Mouse (Mus musculus): ENCODE results near the gene Ptpdc1. TPM values are rescaled to one million over a fixed set of nuclear protein-coding genes. Genes with fewer than 3 reads are reported as not detected.

The Ptpdc1 gene
- total and polyA plus RNA-seq, 3 experiments: not detected

DNA sequence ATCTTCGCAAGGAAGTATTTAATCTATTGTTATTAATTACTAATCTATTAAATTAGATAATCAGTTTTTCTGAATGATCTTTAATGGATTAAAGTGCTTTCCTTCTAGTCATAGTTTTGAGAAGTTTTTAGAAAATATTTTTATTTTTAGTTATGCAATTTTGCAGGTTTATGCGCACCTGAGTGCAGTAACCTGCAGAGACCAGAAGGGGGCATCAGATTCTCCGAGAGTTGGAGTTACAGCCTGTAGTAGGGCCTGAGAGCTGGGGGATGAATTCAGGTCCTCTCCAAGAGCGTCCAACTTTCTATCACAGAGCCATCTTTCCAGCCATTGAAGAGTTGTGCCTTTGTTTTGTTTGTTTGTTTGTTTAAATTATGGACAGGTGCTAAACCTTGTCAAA is 21.2 kb upstream of the Ptpdc1 start:
- in situ Hi-C loops (cut with MboI; ENCODE audit: low pct_ligation_motif_present, low pct_unique_long_range_greater_than_20kb, low sequenced_read_pairs): no loop called here

DNA sequence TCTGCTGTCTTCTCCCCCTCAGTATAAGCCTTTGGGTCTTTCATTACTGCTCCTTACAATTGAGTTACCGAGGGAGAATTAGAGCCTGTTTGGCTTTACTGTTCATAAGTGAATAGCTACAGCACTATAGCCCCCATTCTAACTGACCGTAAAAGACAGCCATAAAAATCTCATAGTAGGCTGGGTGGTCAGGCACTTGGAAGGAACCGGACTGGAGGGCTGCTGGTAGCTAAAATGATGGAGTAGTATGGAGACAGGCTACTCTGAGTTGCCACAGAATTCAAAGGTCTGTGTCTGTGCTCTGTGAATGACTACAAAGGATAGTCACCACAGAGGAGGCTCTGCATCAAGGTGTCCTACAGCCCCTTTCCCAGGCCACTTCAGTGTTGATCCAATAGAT is 18.5 kb upstream of the Ptpdc1 start:
- H3K79me2 ChIP-seq (replicated peaks; ENCODE audit: control insufficient read depth, extremely low read depth, insufficient read depth, poor library complexity, severe bottlenecking): no peaks in the 10 kb centered on the region
- H3K4me2 ChIP-seq (ENCODE audit: insufficient read depth, low read depth, poor library complexity, severe bottlenecking): no peak overlapping the region
- DNase-seq (ENCODE audit: extremely low read depth): no peak
- peaks cover 0 to 5% of the 10 kb centered on the region in 2 experiments; a peak in 1 of 4 replicates for H3K4me1 ChIP-seq (ENCODE audit: control insufficient read depth in 1 of 2, insufficient read depth in 2 of 2)
- TF ChIP-seq CHD1 (IDR thresholded peaks at IDR 0.05; ENCODE audit: low read depth, low read length): no peak
- TF ChIP-seq ZMIZ1 (IDR thresholded peaks at IDR 0.05; ENCODE audit: low read depth, low read length): no peak
- no peak for TF ChIP-seq KAT2A (IDR thresholded peaks at IDR 0.05; ENCODE audit: insufficient replicate concordance, low read length)
- TF ChIP-seq JUND (conservative IDR thresholded peaks at IDR 0.05; ENCODE audit: low read depth, low read length): no peak
- no peak for TF ChIP-seq MXI1 (IDR thresholded peaks at IDR 0.05; ENCODE audit: low read depth, low read length)
- TF ChIP-seq USF2 (conservative IDR thresholded peaks at IDR 0.05; ENCODE audit: low read depth, low read length): no peak
- no peaks in the 10 kb centered on the region for H3K36me3 ChIP-seq (replicated peaks in 1 of 2; ENCODE audit: control insufficient read depth in 1 of 2, insufficient read depth in 1 of 2, low read length in 1 of 2)
- H3K4me3 ChIP-seq (replicated peaks in 1 of 3; ENCODE audit: low read depth in 2 of 3, low read length in 2 of 3, poor library complexity in 1 of 3): no peak overlapping the region
- no peak overlapping the region for H3K9ac ChIP-seq (ENCODE audit: insufficient read depth, low read depth)
- H3K27ac ChIP-seq (ENCODE audit: insufficient read depth, low read depth): no peak overlapping the region
- H3K9me3 ChIP-seq (replicated peaks; ENCODE audit: low read length): no peaks in the 10 kb centered on the region
- no peaks in the 10 kb centered on the region for H3K27me3 ChIP-seq (replicated peaks)
- in situ Hi-C loops (cut with MboI; ENCODE audit: low pct_ligation_motif_present, low pct_unique_long_range_greater_than_20kb, low sequenced_read_pairs) (no loop called here), dilution Hi-C loops (cut with MboI; ENCODE audit: extremely low pct_ligation_motif_present, extremely low pct_unique_long_range_greater_than_20kb, low sequenced_read_pairs) (no loop called here)

More for the DNA sequence above, 21.2 kb upstream of the Ptpdc1 start:
- no peak overlapping the region for H3K27ac ChIP-seq (ENCODE audit: insufficient read depth, low read depth)
- no peaks in the 10 kb centered on the region for H3K9me3 ChIP-seq (replicated peaks; ENCODE audit: low read length)
- H3K79me2 ChIP-seq (replicated peaks; ENCODE audit: control insufficient read depth, extremely low read depth, insufficient read depth, poor library complexity, severe bottlenecking): no peaks in the 10 kb centered on the region
- H3K4me2 ChIP-seq (ENCODE audit: insufficient read depth, low read depth, poor library complexity, severe bottlenecking): no peak overlapping the region
- peaks cover 0 to 5% of the 10 kb centered on the region in 2 experiments; a peak in 1 of 4 replicates for H3K4me1 ChIP-seq (ENCODE audit: control insufficient read depth in 1 of 2, insufficient read depth in 2 of 2)
- no peak overlapping the region for H3K9ac ChIP-seq (ENCODE audit: insufficient read depth, low read depth)
- H3K36me3 ChIP-seq (replicated peaks in 1 of 2; ENCODE audit: control insufficient read depth in 1 of 2, insufficient read depth in 1 of 2, low read length in 1 of 2): no peaks in the 10 kb centered on the region
- H3K27me3 ChIP-seq (replicated peaks): peaks cover 2% of the 10 kb centered on the region
- DNase-seq (ENCODE audit: extremely low read depth): no peak
- dilution Hi-C loops (cut with MboI; ENCODE audit: extremely low pct_ligation_motif_present, extremely low pct_unique_long_range_greater_than_20kb, low sequenced_read_pairs): no loop called here
- TF ChIP-seq ELF1 (IDR thresholded peaks at IDR 0.05; ENCODE audit: low read depth, low read length) (no peak), JUND (conservative IDR thresholded peaks at IDR 0.05; ENCODE audit: low read depth, low read length) (no peak), HCFC1 (IDR thresholded peaks at IDR 0.05; ENCODE audit: low read depth, low read length) (no peak), ZC3H11A (IDR thresholded peaks at IDR 0.05; ENCODE audit: low read depth, low read length) (no peak), POLR2A (IDR thresholded peaks at IDR 0.05; ENCODE audit: low read depth, low read length) (no peak), NELFE (IDR thresholded peaks at IDR 0.05; ENCODE audit: low read depth, low read length) (no peak)
- no peak overlapping the region for H3K4me3 ChIP-seq (replicated peaks in 1 of 3; ENCODE audit: low read depth in 2 of 3, low read length in 2 of 3, poor library complexity in 1 of 3)

DNA sequence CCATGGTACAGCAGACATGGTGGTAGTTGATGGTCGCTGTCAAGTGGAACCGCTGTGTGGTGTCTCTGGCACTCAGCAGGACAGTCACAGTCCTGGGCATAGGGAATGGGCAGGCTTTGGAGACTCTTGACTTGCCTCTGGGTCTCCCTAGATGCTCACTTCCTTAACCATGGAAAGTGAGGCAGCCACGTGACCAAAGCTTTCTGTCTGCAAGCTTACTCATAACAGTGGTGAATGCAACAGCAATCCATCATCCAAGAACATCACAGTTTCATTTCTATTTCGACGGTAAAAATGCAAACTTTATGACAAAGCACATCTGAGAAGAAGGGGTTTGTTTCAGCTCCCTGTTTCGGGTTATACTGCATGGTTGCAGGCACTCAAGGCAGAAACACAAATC is 17.6 kb upstream of the Ptpdc1 start:
- Histone ChIP-seq H3K4me2 (ENCODE audit: insufficient read depth, low read depth, poor library complexity, severe bottlenecking) (no peak overlapping the region), H3K4me1 (ENCODE audit: control insufficient read depth in 1 of 2, insufficient read depth in 2 of 2) (peaks cover 0 to 10% of the 10 kb centered on the region in 2 experiments; a peak in 1 of 4 replicates), H3K79me2 (replicated peaks; ENCODE audit: control insufficient read depth, extremely low read depth, insufficient read depth, poor library complexity, severe bottlenecking) (no peaks in the 10 kb centered on the region), H3K27ac (ENCODE audit: insufficient read depth, low read depth) (no peak overlapping the region), H3K4me3 (replicated peaks in 1 of 3; ENCODE audit: low read depth in 2 of 3, low read length in 2 of 3, poor library complexity in 1 of 3) (no peak overlapping the region), H3K36me3 (replicated peaks in 1 of 2; ENCODE audit: control insufficient read depth in 1 of 2, insufficient read depth in 1 of 2, low read length in 1 of 2) (no peaks in the 10 kb centered on the region), H3K27me3 (replicated peaks) (no peaks in the 10 kb centered on the region), H3K9me3 (replicated peaks; ENCODE audit: low read length) (no peaks in the 10 kb centered on the region), H3K9ac (ENCODE audit: insufficient read depth, low read depth) (no peak overlapping the region)
- DNase-seq (ENCODE audit: extremely low read depth): no peak
- in situ Hi-C loops (cut with MboI; ENCODE audit: low pct_ligation_motif_present, low pct_unique_long_range_greater_than_20kb, low sequenced_read_pairs) (no loop called here), dilution Hi-C loops (cut with MboI; ENCODE audit: extremely low pct_ligation_motif_present, extremely low pct_unique_long_range_greater_than_20kb, low sequenced_read_pairs) (no loop called here)
- TF ChIP-seq CHD2 (IDR thresholded peaks at IDR 0.05; ENCODE audit: low read length) (no peak), TCF12 (IDR thresholded peaks at IDR 0.05; ENCODE audit: low read depth, low read length) (no peak), BHLHE40 (IDR thresholded peaks at IDR 0.05; ENCODE audit: low read depth, low read length) (0 out of 2 replicates have a peak, but pooled peaks have one; percentile 24), USF1 (IDR thresholded peaks at IDR 0.05; ENCODE audit: low read depth, low read length) (peak; percentile 38), SMC3 (IDR thresholded peaks at IDR 0.05; ENCODE audit: low read depth, low read length) (no peak)
